Mouse (Mus musculus) stomach, postnatal 0 days (tissue): ENCODE results near the gene Smbd1.

Experiments used
- CTCF ChIP-seq: IDR thresholded peaks from 2 replicates; pipeline ENCODE4 v1.5.1; 2016; ENCODE audit warnings: antibody characterized with exemption, low read depth, mild to moderate bottlenecking, moderate library complexity
- EP300 ChIP-seq: optimal IDR thresholded peaks from 2 replicates; pipeline ENCODE3; 2016; ENCODE audit warnings: antibody characterized with exemption

- TF ChIP-seq EP300: no peak
- TF ChIP-seq CTCF: no peak
Observed at GRCm38 (mm10) chr16:32778956-32779355, 31.3 kb downstream of the Smbd1 start.
